Mouse (Mus musculus): ENCODE measurements around the gene Mob3b.

DNA sequence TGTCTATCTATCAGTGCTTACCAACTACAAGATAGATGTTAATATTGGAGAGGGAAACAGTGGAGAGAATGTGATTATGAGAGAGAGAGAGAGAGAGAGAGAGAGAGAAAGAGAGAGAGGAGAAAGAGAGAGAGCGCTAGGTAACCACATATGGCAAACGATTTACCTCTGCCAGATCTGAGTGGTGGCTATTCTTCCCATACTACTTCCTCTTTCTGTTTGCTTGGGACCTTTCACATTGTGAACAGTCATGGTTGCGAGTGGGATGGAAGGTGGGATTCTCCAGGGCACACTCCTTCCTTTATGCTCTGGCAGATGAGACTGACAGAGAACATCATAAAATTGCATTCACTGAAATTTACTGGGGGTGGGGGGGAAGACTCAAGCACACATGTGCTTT is 40.1 kb downstream of the Mob3b start:
- TF ChIP-seq POLR2A (IDR thresholded peaks at IDR 0.05; ENCODE audit: low read depth, low read length) (no peak), CTCF (IDR thresholded peaks at IDR 0.05; ENCODE audit: extremely low read depth, insufficient read depth, insufficient read length, insufficient replicate concordance) (no peak)

All from spleen, adult 2 months (tissue).